Mouse (Mus musculus): ENCODE measurements around the gene Gm21974. TPM values are rescaled to one million over a fixed set of nuclear protein-coding genes. Genes with fewer than 3 reads are reported as not detected.
"Not testable (repeated sequence)": the region's sequence is repeated elsewhere in the genome, so short reads cannot be mapped to it uniquely, and the experiment has no call there.

Gene Gm21974
- polyA plus RNA-seq, 1 experiment, result not detected

GRCm38 (mm10) chr7:127849973-127850875, 45.0 kb downstream of the Gm21974 start:
- no peak for TF ChIP-seq CTCF (IDR thresholded peaks at IDR 0.05; ENCODE audit: extremely low read depth, insufficient read depth, insufficient read length, insufficient replicate concordance)
- no peak for TF ChIP-seq POLR2A (IDR thresholded peaks at IDR 0.05; ENCODE audit: low read depth, low read length)
- H3K4me3 ChIP-seq (ENCODE audit: extremely low read depth, insufficient read depth, insufficient read length), result no peak overlapping the region
- H3K36me3 ChIP-seq (ENCODE audit: control insufficient read depth, insufficient read depth, low read length), result peaks cover 11% of the 10 kb centered on the region
- no peak overlapping the region for H3K27ac ChIP-seq (ENCODE audit: insufficient read depth, low read length)
- WGBS, result 77% methylated on average over 6 of the region's 6 CpGs
- no peaks in the 10 kb centered on the region for H3K27me3 ChIP-seq (ENCODE audit: control insufficient read depth, insufficient read depth, low read length)
- no peak for DNase-seq (ENCODE audit: low read depth in 1 of 2, low spot score in 2 of 2)
- no peaks in the 10 kb centered on the region for H3K4me1 ChIP-seq (ENCODE audit: control insufficient read depth, insufficient read depth, insufficient read length)

- peak; percentile 63 to 80 for DNase-seq (ENCODE audit: low read depth in 1 of 2, low spot score in 2 of 2)
- H3K4me3 ChIP-seq (ENCODE audit: extremely low read depth, insufficient read depth, insufficient read length), result peak overlapping the region; percentile 80
- TF ChIP-seq POLR2A (IDR thresholded peaks at IDR 0.05; ENCODE audit: low read depth, low read length), result peak; percentile 71
- TF ChIP-seq CTCF (IDR thresholded peaks at IDR 0.05; ENCODE audit: extremely low read depth, insufficient read depth, insufficient read length, insufficient replicate concordance), result no peak
- H3K4me1 ChIP-seq (ENCODE audit: control insufficient read depth, insufficient read depth, insufficient read length), result peaks cover 7% of the 10 kb centered on the region; the same call in 1 of the 2 replicates
- peaks cover 9% of the 10 kb centered on the region for H3K36me3 ChIP-seq (ENCODE audit: control insufficient read depth, insufficient read depth, low read length)
- H3K27ac ChIP-seq (ENCODE audit: insufficient read depth, low read length), result peak overlapping the region; percentile 88
- WGBS, result under 1% methylated on average over 40 of the region's 40 CpGs
- no peaks in the 10 kb centered on the region for H3K27me3 ChIP-seq (ENCODE audit: control insufficient read depth, insufficient read depth, low read length)
Observed at GRCm38 (mm10) chr7:127842001-127842718, 53.1 kb downstream of the Gm21974 start.

DNA sequence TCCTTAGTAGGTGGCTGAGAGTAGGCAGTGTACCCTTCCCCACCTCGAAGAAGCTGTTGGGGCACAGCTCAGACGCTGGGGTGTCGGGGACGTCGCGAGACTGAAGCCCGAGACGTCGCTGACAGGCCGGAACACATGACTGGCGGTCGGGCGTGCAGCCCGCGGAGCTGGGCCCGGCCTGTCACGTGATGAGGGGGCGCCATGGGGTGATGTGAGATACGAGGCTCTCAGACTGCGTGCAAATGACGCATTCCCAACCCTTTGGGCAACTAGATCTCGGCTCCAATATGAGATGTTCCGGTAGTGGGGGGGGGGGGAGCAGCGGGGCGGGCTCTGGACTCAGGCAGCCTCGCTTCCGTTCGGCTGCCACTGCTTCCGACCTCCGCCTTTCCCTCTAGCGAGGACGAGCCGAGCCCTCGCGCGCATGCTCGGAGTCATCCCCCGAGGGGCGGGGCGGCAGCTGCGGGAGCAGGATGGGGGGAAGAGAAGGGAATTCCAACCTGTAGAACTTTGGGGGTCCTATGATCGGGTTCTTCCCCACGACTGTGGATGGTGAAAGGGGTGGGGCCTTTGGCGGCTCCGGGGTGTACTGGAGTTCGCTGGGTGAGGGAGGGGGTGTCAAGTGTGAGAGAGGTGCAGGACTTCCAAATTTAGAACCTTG, 53.8 kb downstream of the Gm21974 start:
- DNase-seq (ENCODE audit: low read depth in 1 of 2, low spot score in 2 of 2), result peak; percentile 85 to 89
- Histone ChIP-seq H3K4me1 (ENCODE audit: control insufficient read depth, insufficient read depth, insufficient read length) (peaks cover 7% of the 10 kb centered on the region; the same call in 1 of the 2 replicates), H3K36me3 (ENCODE audit: control insufficient read depth, insufficient read depth, low read length) (peaks cover 4% of the 10 kb centered on the region), H3K27ac (ENCODE audit: insufficient read depth, low read length) (peak overlapping the region; percentile 92), H3K4me3 (ENCODE audit: extremely low read depth, insufficient read depth, insufficient read length) (peak overlapping the region; percentile 80), H3K27me3 (ENCODE audit: control insufficient read depth, insufficient read depth, low read length) (no peaks in the 10 kb centered on the region)
- TF ChIP-seq POLR2A (IDR thresholded peaks at IDR 0.05; ENCODE audit: low read depth, low read length), result peak; percentile 55
- no peak for TF ChIP-seq CTCF (IDR thresholded peaks at IDR 0.05; ENCODE audit: extremely low read depth, insufficient read depth, insufficient read length, insufficient replicate concordance)
- 1% methylated on average over 46 of the region's 46 CpGs for WGBS

- H3K27ac ChIP-seq (ENCODE audit: insufficient read depth, low read length), result peak overlapping the region; percentile 92
- DNase-seq (ENCODE audit: low read depth in 1 of 2, low spot score in 2 of 2), result peak; percentile 21 to 39
- peaks cover 7% of the 10 kb centered on the region; the same call in 1 of the 2 replicates for H3K4me1 ChIP-seq (ENCODE audit: control insufficient read depth, insufficient read depth, insufficient read length)
- under 1% methylated on average over 15 of the region's 15 CpGs for WGBS
- H3K4me3 ChIP-seq (ENCODE audit: extremely low read depth, insufficient read depth, insufficient read length), result peak overlapping the region; percentile 80
- peaks cover 3% of the 10 kb centered on the region; the same call in 1 of the 2 replicates for H3K36me3 ChIP-seq (ENCODE audit: control insufficient read depth, insufficient read depth, low read length)
- H3K27me3 ChIP-seq (ENCODE audit: control insufficient read depth, insufficient read depth, low read length), result no peaks in the 10 kb centered on the region
- TF ChIP-seq POLR2A (IDR thresholded peaks at IDR 0.05; ENCODE audit: low read depth, low read length) (no peak), CTCF (IDR thresholded peaks at IDR 0.05; ENCODE audit: extremely low read depth, insufficient read depth, insufficient read length, insufficient replicate concordance) (no peak)
Observed at GRCm38 (mm10) chr7:127840886-127841285, 54.4 kb downstream of the Gm21974 start.

GRCm38 (mm10) chr7:127840031-127840430, 55.2 kb downstream of the Gm21974 start:
- H3K36me3 ChIP-seq (ENCODE audit: control insufficient read depth, insufficient read depth, low read length); DNase-seq (ENCODE audit: low read depth in 1 of 2, low spot score in 2 of 2); H3K4me3 ChIP-seq (ENCODE audit: extremely low read depth, insufficient read depth, insufficient read length); H3K27me3 ChIP-seq (ENCODE audit: control insufficient read depth, insufficient read depth, low read length); H3K27ac ChIP-seq (ENCODE audit: insufficient read depth, low read length); H3K4me1 ChIP-seq (ENCODE audit: control insufficient read depth, insufficient read depth, insufficient read length): not testable (repeated sequence)
- 96% methylated on average over 2 of the region's 2 CpGs for WGBS

GRCm38 (mm10) chr7:127837878-127838277, 57.4 kb downstream of the Gm21974 start:
- not testable (repeated sequence) for H3K27ac ChIP-seq (ENCODE audit: insufficient read depth, low read length); H3K4me1 ChIP-seq (ENCODE audit: control insufficient read depth, insufficient read depth, insufficient read length); DNase-seq (ENCODE audit: low read depth in 1 of 2, low spot score in 2 of 2); H3K36me3 ChIP-seq (ENCODE audit: control insufficient read depth, insufficient read depth, low read length); H3K27me3 ChIP-seq (ENCODE audit: control insufficient read depth, insufficient read depth, low read length); H3K4me3 ChIP-seq (ENCODE audit: extremely low read depth, insufficient read depth, insufficient read length)
- WGBS, result 95% methylated on average over 4 of the region's 4 CpGs
